Mouse (Mus musculus) heart, postnatal 0 days (tissue): ENCODE data around the gene Tldc1.

Experiments
- CTCF ChIP-seq: IDR thresholded peaks from 2 replicates; pipeline ENCODE4 v1.5.1; 2016; ENCODE audit warnings: antibody characterized with exemption, control low read depth, low read depth
- EP300 ChIP-seq: IDR thresholded peaks from 2 replicates; pipeline ENCODE4 v1.6.1; 2016; ENCODE audit warnings: antibody characterized with exemption, low read depth

DNA sequence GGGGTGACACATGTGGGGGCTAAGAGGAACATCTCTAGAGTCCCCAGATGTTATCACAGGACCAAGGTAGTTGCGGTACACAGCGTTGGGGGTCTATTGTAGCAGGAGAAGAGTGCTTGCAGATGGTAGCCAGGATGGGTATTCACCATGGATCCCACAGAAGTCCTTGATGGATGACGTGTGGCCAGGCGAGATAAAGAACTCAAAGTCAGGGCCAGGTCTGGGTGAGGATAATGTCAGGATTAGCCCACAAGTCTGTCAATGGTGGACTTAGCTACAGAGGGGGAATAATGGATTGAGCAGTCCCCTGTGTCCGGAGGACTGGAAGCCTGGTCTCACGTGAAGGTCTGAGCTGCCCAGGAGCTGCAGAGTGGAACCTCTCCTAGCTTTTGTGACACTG lies 53.6 kb downstream of the Tldc1 start:
- TF ChIP-seq CTCF: no peak
- no peak for TF ChIP-seq EP300
